Mouse (Mus musculus) ES-E14 (cell line): ENCODE measurements around the gene Fgd3.

ENCODE experiments used
- HCFC1 ChIP-seq: IDR thresholded peaks from 2 replicates; pipeline ENCODE4 v1.6.1; 2012; ENCODE audit warnings: low read length, inconsistent platforms, borderline replicate concordance; ENCODE audit not compliant: insufficient read depth
- MAFK ChIP-seq: IDR thresholded peaks from 2 replicates; pipeline ENCODE4 v1.6.1; 2014; ENCODE audit warnings: mild to moderate bottlenecking, low read depth, low read length, inconsistent platforms; ENCODE audit not compliant: insufficient read depth
- ZC3H11A ChIP-seq: IDR thresholded peaks from 2 replicates; pipeline ENCODE4 v1.6.1; 2012; ENCODE audit warnings: low read depth, mild to moderate bottlenecking, inconsistent platforms, low read length, borderline replicate concordance

- TF ChIP-seq ZC3H11A (no peak), MAFK (no peak), HCFC1 (no peak)
These were observed 59.9 kb downstream of the Fgd3 start for GRCm38 (mm10) chr13:49260036-49260722.
